Mouse (Mus musculus) ES-E14 (cell line): ENCODE measurements at regions not wholly inside any gene's neighbourhood (a gene's known extent, or its start where the extent isn't known, plus 50 kb on each side); places are given as distances from the start of the nearest gene placed in this dataset.

Experiments
- DNase-seq: peaks from one replicate; pipeline ENCODE4 v3.0.0-alpha.2; 2013; ENCODE audit warnings: low read depth, low spot score
- H3K27ac ChIP-seq: 2 replicates; pipeline ENCODE4 v1.5.1; 2012; ENCODE audit warnings: low read depth, mild to moderate bottlenecking, low read length, moderate library complexity, mixed read lengths; ENCODE audit not compliant: poor library complexity, insufficient read depth, severe bottlenecking
- H3K36me3 ChIP-seq: 2 replicates; pipeline ENCODE4 v1.6.1; 2012; ENCODE audit warnings: mild to moderate bottlenecking, low read length, moderate library complexity, mixed read lengths; ENCODE audit not compliant: control insufficient read depth, poor library complexity, insufficient read depth, severe bottlenecking
- H3K4me1 ChIP-seq, 2 experiments: fragments of 150-350 bp in 1 of 2; sonication (generic) in 1 of 2; 2 replicates each; pipeline ENCODE4 v1.6.1; 2012; ENCODE audit warnings: low read length in 2 of 2, mild to moderate bottlenecking in 1 of 2, mixed read lengths in 1 of 2; ENCODE audit not compliant: control insufficient read depth in 2 of 2, insufficient read depth in 2 of 2, poor library complexity in 1 of 2
- H3K4me3 ChIP-seq, 2 experiments: fragments of 150-350 bp in 1 of 2; sonication (generic) in 1 of 2; 2 replicates each; pipeline ENCODE4 v1.5.1; 2012; ENCODE audit warnings: low read length in 2 of 2, low read depth in 1 of 2, mild to moderate bottlenecking in 1 of 2, mixed read lengths in 1 of 2; ENCODE audit not compliant: insufficient read depth in 1 of 2, poor library complexity in 1 of 2, severe bottlenecking in 1 of 2
- H3K9ac ChIP-seq: 2 replicates; pipeline ENCODE4 v1.6.1; 2012; ENCODE audit warnings: low read depth, mild to moderate bottlenecking, low read length, mixed read lengths; ENCODE audit not compliant: poor library complexity, insufficient read depth, severe bottlenecking
- H3K9me3 ChIP-seq: fragments of 150-350 bp; sonication (generic); 2 replicates; pipeline ENCODE4 v1.6.1; 2012; ENCODE audit warnings: low read depth, mild to moderate bottlenecking, low read length; ENCODE audit not compliant: control insufficient read depth, insufficient read depth
- CHD2 ChIP-seq: IDR thresholded peaks from 2 replicates; pipeline ENCODE4 v1.6.1; 2014; ENCODE audit warnings: mild to moderate bottlenecking, low read depth, low read length, inconsistent platforms
- HCFC1 ChIP-seq: IDR thresholded peaks from 2 replicates; pipeline ENCODE4 v1.6.1; 2012; ENCODE audit warnings: low read length, inconsistent platforms, borderline replicate concordance; ENCODE audit not compliant: insufficient read depth
- MAFK ChIP-seq: IDR thresholded peaks from 2 replicates; pipeline ENCODE4 v1.6.1; 2014; ENCODE audit warnings: mild to moderate bottlenecking, low read depth, low read length, inconsistent platforms; ENCODE audit not compliant: insufficient read depth
- ZC3H11A ChIP-seq: IDR thresholded peaks from 2 replicates; pipeline ENCODE4 v1.6.1; 2012; ENCODE audit warnings: low read depth, mild to moderate bottlenecking, inconsistent platforms, low read length, borderline replicate concordance
- ZNF384 ChIP-seq: IDR thresholded peaks from 2 replicates; pipeline ENCODE4 v1.6.1; 2012; ENCODE audit warnings: low read depth, low read length, inconsistent platforms
- in situ Hi-C, 2 experiments: fragments of 600-800 bp; cut with MboI; formaldehyde crosslinking; loops; one replicate each; pipeline ENCODE4 v1.15.1; 2025; ENCODE audit warnings: low sequenced_read_pairs in 2 of 2, inconsistent platforms in 1 of 2; ENCODE audit not compliant: unreplicated experiment in 2 of 2

- H3K27ac ChIP-seq = no peak overlapping the region
- H3K4me1 ChIP-seq = peaks cover 0 to 4% of the 10 kb centered on the region in 2 experiments; a peak in 1 of 4 replicates
- no peaks in the 10 kb centered on the region for H3K9me3 ChIP-seq
- TF ChIP-seq ZNF384 = no peak
- TF ChIP-seq ZC3H11A = no peak
- TF ChIP-seq HCFC1 = no peak
- no peak for TF ChIP-seq CHD2
- no peak for TF ChIP-seq MAFK
- DNase-seq = peak; percentile 17
- in situ Hi-C loops = no loop called here
- H3K4me3 ChIP-seq = no peak overlapping the region
- no peaks in the 10 kb centered on the region for H3K36me3 ChIP-seq
- H3K9ac ChIP-seq = no peak overlapping the region
Measured at GRCm38 (mm10) chr2:169168795-169169194, 213.4 kb upstream of the Zfp64 start.

GRCm38 (mm10) chr2:169168376-169168775 lies 213.0 kb upstream of the Zfp64 start:
- H3K4me3 ChIP-seq = no peak overlapping the region
- peak; percentile 29 for DNase-seq
- H3K9ac ChIP-seq = no peak overlapping the region
- TF ChIP-seq MAFK (no peak), ZC3H11A (no peak), HCFC1 (no peak), CHD2 (no peak), ZNF384 (no peak)
- H3K27ac ChIP-seq = no peak overlapping the region
- peaks cover 0 to 4% of the 10 kb centered on the region in 2 experiments; a peak in 1 of 4 replicates for H3K4me1 ChIP-seq
- in situ Hi-C loops = no loop called here
- no peaks in the 10 kb centered on the region for H3K36me3 ChIP-seq
- no peaks in the 10 kb centered on the region for H3K9me3 ChIP-seq

- Histone ChIP-seq H3K36me3 (no peaks in the 10 kb centered on the region), H3K9ac (no peak overlapping the region), H3K9me3 (no peaks in the 10 kb centered on the region), H3K4me3 (no peak overlapping the region), H3K27ac (no peak overlapping the region), H3K4me1 (no peaks in the 10 kb centered on the region)
- in situ Hi-C loops = no loop called here
- no peak for DNase-seq
- TF ChIP-seq MAFK (no peak), HCFC1 (no peak), ZNF384 (no peak), ZC3H11A (no peak), CHD2 (no peak)
Measured at GRCm38 (mm10) chr2:169161651-169162050, 206.3 kb upstream of the Zfp64 start.

- Histone ChIP-seq H3K4me1 (no peaks in the 10 kb centered on the region), H3K4me3 (no peak overlapping the region), H3K36me3 (no peaks in the 10 kb centered on the region), H3K9ac (no peak overlapping the region), H3K27ac (no peak overlapping the region), H3K9me3 (no peaks in the 10 kb centered on the region)
- DNase-seq = no peak
- in situ Hi-C loops = no loop called here
- no peak for TF ChIP-seq HCFC1
- TF ChIP-seq ZC3H11A = no peak
- no peak for TF ChIP-seq ZNF384
- no peak for TF ChIP-seq MAFK
- TF ChIP-seq CHD2 = no peak
Measured at GRCm38 (mm10) chr2:169158760-169159159, 203.4 kb upstream of the Zfp64 start.

- H3K36me3 ChIP-seq = no peaks in the 10 kb centered on the region
- TF ChIP-seq MAFK = no peak
- TF ChIP-seq ZC3H11A = no peak
- no peak for TF ChIP-seq CHD2
- TF ChIP-seq HCFC1 = no peak
- TF ChIP-seq ZNF384 = no peak
- no peaks in the 10 kb centered on the region for H3K9me3 ChIP-seq
- no peak for DNase-seq
- H3K4me3 ChIP-seq = no peak overlapping the region
- no peak overlapping the region for H3K27ac ChIP-seq
- no peak overlapping the region for H3K9ac ChIP-seq
- in situ Hi-C loops = no loop called here
- H3K4me1 ChIP-seq = no peaks in the 10 kb centered on the region
Measured at GRCm38 (mm10) chr2:169158005-169158673, 202.8 kb upstream of the Zfp64 start.
